Mouse (Mus musculus) heart, embryonic 10.5 days (tissue): ENCODE measurements at regions not wholly inside any gene's neighbourhood (a gene's known extent, or its start where the extent isn't known, plus 50 kb on each side); places are given as distances from the start of the nearest gene placed in this dataset.

ENCODE experiments used
- DNase-seq: peaks from one replicate; pipeline ENCODE4 v3.0.0-alpha.2; 2017; ENCODE audit warnings: low spot score
- H3K27ac ChIP-seq: fragments of 300-500 bp; sonication (generic); 2 replicates; pipeline ENCODE4 v1.5.1; 2016; ENCODE audit warnings: mild to moderate bottlenecking
- H3K27me3 ChIP-seq: fragments of 300-500 bp; sonication (generic); 2 replicates; pipeline ENCODE4 v1.6.1; 2016; ENCODE audit warnings: mild to moderate bottlenecking; ENCODE audit not compliant: poor library complexity, insufficient read depth, severe bottlenecking
- H3K36me3 ChIP-seq: fragments of 300-500 bp; sonication (generic); 2 replicates; pipeline ENCODE4 v1.6.1; 2016; ENCODE audit warnings: mild to moderate bottlenecking, moderate library complexity
- H3K4me1 ChIP-seq: fragments of 300-500 bp; sonication (generic); 2 replicates; pipeline ENCODE4 v1.6.1; 2016; ENCODE audit warnings: mild to moderate bottlenecking
- H3K4me3 ChIP-seq: fragments of 300-500 bp; sonication (generic); 2 replicates; pipeline ENCODE4 v1.5.1; 2016; ENCODE audit warnings: mild to moderate bottlenecking, moderate library complexity
- H3K9me3 ChIP-seq: fragments of 300-500 bp; sonication (generic); 2 replicates; pipeline ENCODE4 v1.6.1; 2016; ENCODE audit warnings: mild to moderate bottlenecking, moderate library complexity
- WGBS: fragments of 180-500 bp; shearing (Covaris S2); methylation state at CpG from one replicate; pipeline ENCODE4 v1.1.7; 2016; 5-methylcytosine and 5-hydroxymethylcytosine counted together

- H3K27me3 ChIP-seq = no peaks in the 10 kb centered on the region
- H3K27ac ChIP-seq = no peak overlapping the region
- no peaks in the 10 kb centered on the region for H3K9me3 ChIP-seq
- no peak overlapping the region for H3K4me3 ChIP-seq
- no peak for DNase-seq
- WGBS = 87% methylated on average over 3 of the region's 3 CpGs
- no peaks in the 10 kb centered on the region for H3K4me1 ChIP-seq
- no peaks in the 10 kb centered on the region for H3K36me3 ChIP-seq
Measured at GRCm38 (mm10) chr1:167905424-167905823, 216.4 kb downstream of the Lmx1a start.

GRCm38 (mm10) chr1:167912074-167912473 is 223.0 kb downstream of the Lmx1a start:
- Histone ChIP-seq H3K36me3 (no peaks in the 10 kb centered on the region), H3K4me1 (no peaks in the 10 kb centered on the region), H3K27ac (no peak overlapping the region), H3K9me3 (no peaks in the 10 kb centered on the region), H3K27me3 (0 out of 2 replicates have a peak, but pooled peaks cover 5% of the 10 kb centered on the region), H3K4me3 (no peak overlapping the region)
- no peak for DNase-seq
- WGBS = 74% methylated on average over 3 of the region's 3 CpGs

GRCm38 (mm10) chr1:167914982-167915561 is 226.0 kb downstream of the Lmx1a start:
- H3K4me3 ChIP-seq = no peak overlapping the region
- 41% methylated on average over 7 of the region's 7 CpGs for WGBS

GRCm38 (mm10) chr1:167915578-167916275 is 226.7 kb downstream of the Lmx1a start:
- Histone ChIP-seq H3K27me3 (0 out of 2 replicates have a peak, but pooled peaks cover 5% of the 10 kb centered on the region), H3K27ac (no peak overlapping the region), H3K4me3 (no peak overlapping the region), H3K4me1 (no peaks in the 10 kb centered on the region), H3K36me3 (no peaks in the 10 kb centered on the region), H3K9me3 (no peaks in the 10 kb centered on the region)
- DNase-seq = no peak
- 61% methylated on average over 6 of the region's 6 CpGs for WGBS

More at GRCm38 (mm10) chr1:167914982-167915561, 226.0 kb downstream of the Lmx1a start:
- Histone ChIP-seq H3K4me1 (no peaks in the 10 kb centered on the region), H3K27ac (no peak overlapping the region), H3K27me3 (0 out of 2 replicates have a peak, but pooled peaks cover 5% of the 10 kb centered on the region), H3K36me3 (no peaks in the 10 kb centered on the region), H3K9me3 (no peaks in the 10 kb centered on the region)
- DNase-seq = peak; percentile 83

GRCm38 (mm10) chr1:167922917-167923316 is 233.9 kb downstream of the Lmx1a start:
- Histone ChIP-seq H3K27ac (no peak overlapping the region), H3K4me1 (no peaks in the 10 kb centered on the region), H3K9me3 (no peaks in the 10 kb centered on the region), H3K27me3 (peaks cover 11% of the 10 kb centered on the region; the same call in 1 of the 2 replicates), H3K36me3 (no peaks in the 10 kb centered on the region), H3K4me3 (no peak overlapping the region)
- WGBS = 79% methylated on average over 7 of the region's 7 CpGs
- no peak for DNase-seq

- H3K27ac ChIP-seq = no peak overlapping the region
- DNase-seq = no peak
Measured at GRCm38 (mm10) chr1:167928060-167928467, 239.0 kb downstream of the Lmx1a start.

GRCm38 (mm10) chr1:167929729-167930341 is 240.8 kb downstream of the Lmx1a start:
- Histone ChIP-seq H3K27ac (peak overlapping the region; percentile 52; the same call in 1 of the 2 replicates), H3K9me3 (no peaks in the 10 kb centered on the region), H3K4me3 (peak overlapping the region; percentile 61), H3K36me3 (no peaks in the 10 kb centered on the region), H3K27me3 (peaks cover 33% of the 10 kb centered on the region), H3K4me1 (peaks cover 5% of the 10 kb centered on the region; the same call in 1 of the 2 replicates)
- under 1% methylated on average over 28 of the region's 28 CpGs for WGBS
- DNase-seq = peak; percentile 73

More at GRCm38 (mm10) chr1:167928060-167928467, 239.0 kb downstream of the Lmx1a start:
- WGBS = 18% methylated on average over 4 of the region's 4 CpGs
- peaks cover 5% of the 10 kb centered on the region; the same call in 1 of the 2 replicates for H3K4me1 ChIP-seq
- H3K9me3 ChIP-seq = no peaks in the 10 kb centered on the region
- H3K4me3 ChIP-seq = no peak overlapping the region
- H3K27me3 ChIP-seq = peaks cover 37% of the 10 kb centered on the region
- no peaks in the 10 kb centered on the region for H3K36me3 ChIP-seq

- peak; percentile 33 for DNase-seq
- whole genome bisulfite sequencing = 35% methylated on average over 2 of the region's 2 CpGs
- Histone ChIP-seq H3K9me3 (no peaks in the 10 kb centered on the region), H3K27ac (no peak overlapping the region), H3K4me3 (no peak overlapping the region), H3K27me3 (peaks cover 33% of the 10 kb centered on the region), H3K36me3 (no peaks in the 10 kb centered on the region), H3K4me1 (peaks cover 5% of the 10 kb centered on the region; the same call in 1 of the 2 replicates)
Measured at GRCm38 (mm10) chr1:167932088-167932487, 243.1 kb downstream of the Lmx1a start.

- DNase-seq = no peak
- Histone ChIP-seq H3K27ac (no peak overlapping the region), H3K9me3 (no peaks in the 10 kb centered on the region), H3K27me3 (no peaks in the 10 kb centered on the region), H3K4me1 (no peaks in the 10 kb centered on the region), H3K4me3 (no peak overlapping the region), H3K36me3 (no peaks in the 10 kb centered on the region)
- 70% methylated on average over 4 of the region's 4 CpGs for WGBS
Measured at GRCm38 (mm10) chr1:167936726-167937125, 247.7 kb downstream of the Lmx1a start.

GRCm38 (mm10) chr1:167938176-167938575 is 249.1 kb downstream of the Lmx1a start:
- Histone ChIP-seq H3K36me3 (no peaks in the 10 kb centered on the region), H3K4me3 (no peak overlapping the region), H3K9me3 (no peaks in the 10 kb centered on the region), H3K27ac (no peak overlapping the region), H3K27me3 (no peaks in the 10 kb centered on the region), H3K4me1 (no peaks in the 10 kb centered on the region)
- no peak for DNase-seq
- WGBS = 75% methylated on average over 2 of the region's 2 CpGs

- 56% methylated on average over 8 of the region's 8 CpGs for WGBS
- Histone ChIP-seq H3K27ac (no peak overlapping the region), H3K9me3 (no peaks in the 10 kb centered on the region), H3K36me3 (no peaks in the 10 kb centered on the region), H3K4me3 (no peak overlapping the region), H3K27me3 (no peaks in the 10 kb centered on the region), H3K4me1 (no peaks in the 10 kb centered on the region)
- DNase-seq = no peak
Measured at GRCm38 (mm10) chr1:167942037-167942470, 253.0 kb downstream of the Lmx1a start.

- no peak for DNase-seq
- no peaks in the 10 kb centered on the region for H3K36me3 ChIP-seq
- H3K9me3 ChIP-seq = no peaks in the 10 kb centered on the region
- no peak overlapping the region for H3K27ac ChIP-seq
- H3K4me1 ChIP-seq = no peaks in the 10 kb centered on the region
- H3K27me3 ChIP-seq = no peaks in the 10 kb centered on the region
- WGBS = 79% methylated on average over 8 of the region's 8 CpGs
- no peak overlapping the region for H3K4me3 ChIP-seq
Measured at GRCm38 (mm10) chr1:167943121-167943520, 254.1 kb downstream of the Lmx1a start.
